Mouse (Mus musculus): ENCODE data around the gene Smyd3. TPM values are rescaled to one million over a fixed set of nuclear protein-coding genes. Genes with fewer than 3 reads are reported as not detected.

The Smyd3 gene
- polyA plus RNA-seq, 1 experiment: 16.8 TPM

DNA sequence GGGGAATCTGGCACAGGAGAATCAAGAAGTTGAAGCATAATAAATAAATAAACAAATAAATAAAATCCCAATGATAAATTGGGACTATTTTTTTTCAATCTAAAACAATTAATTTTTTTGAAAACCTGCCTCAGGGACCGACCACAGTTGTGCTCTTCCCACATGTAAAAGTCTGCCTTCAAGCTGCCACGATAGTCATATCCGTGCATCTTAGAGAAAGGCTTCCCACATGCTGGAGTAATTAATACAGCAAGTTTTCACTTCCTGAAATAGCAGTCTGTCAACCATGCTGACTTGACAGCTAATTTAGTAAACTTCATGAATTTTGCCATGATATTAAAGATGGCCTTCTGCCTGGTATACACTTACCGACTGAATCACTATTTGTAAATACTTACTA lies 119.2 kb downstream of the Smyd3 start:
- DNase-seq (ENCODE audit: extremely low spot score in 1 of 2, low spot score in 1 of 2): no peak

DNA sequence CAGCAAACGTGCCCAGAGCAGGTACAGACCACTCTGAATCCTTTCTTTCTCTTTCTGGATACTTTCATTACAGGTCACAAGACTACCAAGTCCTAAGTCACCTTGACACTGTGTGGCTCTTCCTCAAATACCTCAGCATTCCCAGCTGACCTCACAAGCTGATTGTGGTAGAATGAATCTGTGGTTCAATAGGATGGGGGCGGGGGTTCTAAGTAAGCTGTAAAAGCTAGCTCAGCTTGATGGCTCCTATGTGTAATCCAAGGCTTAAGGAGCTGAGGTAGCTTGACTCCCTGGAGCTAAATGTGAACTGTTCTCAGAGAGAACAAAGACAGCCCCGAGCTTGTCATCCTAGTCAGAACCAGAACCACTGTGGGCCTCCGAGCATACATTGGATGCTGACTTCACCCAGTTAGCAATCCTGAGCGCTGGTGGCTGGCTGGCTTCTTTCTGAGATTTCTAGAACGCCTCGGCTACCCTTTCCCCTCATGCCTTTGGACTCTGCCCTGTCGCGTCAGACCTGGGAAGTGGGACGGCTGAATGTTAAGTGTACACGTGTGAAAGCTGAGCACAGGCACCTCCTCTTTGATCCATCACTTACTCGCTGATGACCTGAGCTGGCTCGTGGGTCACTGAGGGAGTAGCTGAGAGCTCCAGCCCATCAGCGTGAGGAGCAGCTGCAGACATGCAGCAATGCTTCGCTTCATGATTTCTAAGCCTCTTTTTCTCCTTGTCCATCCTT lies 131.4 kb downstream of the Smyd3 start:
- DNase-seq (ENCODE audit: extremely low spot score in 1 of 2, low spot score in 1 of 2): no peak

- DNase-seq (ENCODE audit: extremely low spot score in 1 of 2, low spot score in 1 of 2): peak in 1 of 2 experiments; percentile 41
Measured at GRCm38 (mm10) chr1:179385691-179386090, 132.2 kb downstream of the Smyd3 start.

DNA sequence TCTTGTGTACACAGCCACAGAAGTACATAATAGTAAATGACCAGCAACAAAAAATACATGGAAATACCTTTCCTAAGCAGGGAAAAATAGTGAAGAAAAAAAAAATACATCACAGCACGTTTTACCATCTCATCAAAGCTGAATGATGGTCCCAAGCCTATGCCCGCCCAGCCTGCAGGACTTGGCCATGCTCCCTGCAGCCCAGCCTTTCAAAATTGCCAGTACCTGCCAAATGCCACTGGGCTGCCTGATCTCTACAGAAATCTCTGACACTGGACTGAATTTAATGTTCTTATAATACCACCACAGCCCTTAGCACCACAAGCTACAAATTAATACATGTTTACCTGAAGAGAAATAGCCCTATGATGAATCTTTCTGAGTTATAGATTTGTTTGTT lies 133.5 kb downstream of the Smyd3 start:
- DNase-seq (ENCODE audit: extremely low spot score in 1 of 2, low spot score in 1 of 2): no peak

DNA sequence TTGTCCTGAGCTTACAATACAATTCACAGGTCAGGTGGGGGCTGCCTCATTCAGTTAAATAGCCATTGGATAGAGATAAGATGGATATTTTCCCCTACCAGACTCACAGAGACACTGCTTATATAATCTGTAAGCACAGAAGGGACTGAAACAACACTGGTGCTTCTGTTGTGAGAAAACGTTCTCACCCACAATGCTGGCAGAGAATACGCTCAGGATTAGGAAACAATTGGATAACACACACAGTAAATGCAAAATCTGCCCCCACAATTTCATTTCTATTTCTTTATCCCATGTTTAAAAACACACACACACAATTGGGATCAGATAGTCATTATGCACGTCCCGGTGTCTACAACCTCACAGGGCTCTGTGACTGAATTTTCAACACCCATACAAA lies 139.7 kb downstream of the Smyd3 start:
- no peak for DNase-seq (ENCODE audit: extremely low spot score in 1 of 2, low spot score in 1 of 2)

DNA sequence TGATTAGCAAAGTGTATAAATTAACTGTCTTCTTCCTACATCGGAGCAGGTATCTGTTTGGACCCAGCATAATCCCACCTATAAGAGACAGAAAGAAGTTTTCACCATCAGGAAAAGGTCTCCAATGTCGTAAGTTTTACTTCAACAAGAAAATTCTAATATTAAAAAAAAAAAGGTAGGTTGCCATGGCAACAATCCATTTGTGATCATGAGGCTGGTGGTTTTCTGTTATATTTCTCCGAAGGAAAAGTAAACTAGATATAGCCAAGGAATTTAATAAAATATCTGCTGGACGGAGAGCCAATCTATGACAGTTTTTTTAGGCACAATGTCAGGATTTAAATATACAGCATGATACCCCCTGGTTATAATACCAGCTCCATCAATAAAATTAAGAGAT lies 142.9 kb downstream of the Smyd3 start:
- DNase-seq (ENCODE audit: extremely low spot score in 1 of 2, low spot score in 1 of 2): no peak

DNA sequence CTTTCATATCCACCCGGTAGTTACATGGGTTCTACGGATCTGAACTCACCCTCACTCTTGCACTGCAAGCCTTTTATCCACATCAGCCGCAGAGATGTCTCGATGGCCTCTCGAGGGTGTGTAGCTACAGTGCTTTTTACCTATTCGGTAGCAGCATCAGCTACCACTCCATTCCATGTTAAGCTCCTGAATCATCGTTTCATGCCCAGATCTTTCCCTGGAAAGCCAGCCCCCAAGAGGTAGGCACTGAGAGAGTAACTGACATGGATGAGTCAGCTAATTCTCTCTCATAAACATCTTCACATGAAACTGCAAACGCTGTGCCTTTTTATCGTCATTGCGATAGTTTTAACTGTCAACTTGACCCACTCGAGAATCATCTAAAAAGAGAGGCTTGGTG lies 143.9 kb downstream of the Smyd3 start:
- peak in 1 of 2 experiments; percentile 32 for DNase-seq (ENCODE audit: extremely low spot score in 1 of 2, low spot score in 1 of 2)

GRCm38 (mm10) chr1:179371191-179371590 lies 146.7 kb downstream of the Smyd3 start:
- peak in 1 of 2 experiments; percentile 21 for DNase-seq (ENCODE audit: extremely low spot score in 1 of 2, low spot score in 1 of 2)

DNA sequence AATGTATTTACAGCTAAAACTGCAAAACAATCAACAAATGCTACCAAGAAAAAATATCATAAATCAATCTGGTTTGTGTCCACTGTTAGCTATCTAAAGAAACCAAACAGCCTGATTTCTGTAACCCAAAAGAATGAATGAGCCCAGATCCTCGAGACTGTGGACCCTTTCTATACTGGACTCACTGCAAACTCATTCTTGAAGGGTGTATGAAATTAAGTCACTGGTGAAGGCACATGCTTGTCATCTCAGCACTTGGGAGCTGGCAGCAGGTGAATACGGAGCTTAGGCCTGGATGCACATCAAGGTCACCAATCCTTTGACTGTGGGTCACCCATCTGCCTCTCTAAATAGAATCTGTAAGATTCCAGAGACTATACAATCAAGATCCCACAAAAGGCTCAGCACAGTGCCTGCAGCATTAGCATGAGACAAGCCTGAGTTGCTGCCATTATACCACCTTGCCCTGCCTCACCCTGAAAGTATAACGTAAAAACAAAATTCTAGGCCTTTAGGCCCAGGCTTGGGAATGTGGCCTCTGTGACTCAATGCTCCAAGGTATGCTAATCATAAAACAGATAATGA lies 149.3 kb downstream of the Smyd3 start:
- no peak for DNase-seq (ENCODE audit: extremely low spot score in 1 of 2, low spot score in 1 of 2)

GRCm38 (mm10) chr1:179361481-179362466 lies 156.1 kb downstream of the Smyd3 start:
- no peak for DNase-seq (ENCODE audit: extremely low spot score in 1 of 2, low spot score in 1 of 2)

DNA sequence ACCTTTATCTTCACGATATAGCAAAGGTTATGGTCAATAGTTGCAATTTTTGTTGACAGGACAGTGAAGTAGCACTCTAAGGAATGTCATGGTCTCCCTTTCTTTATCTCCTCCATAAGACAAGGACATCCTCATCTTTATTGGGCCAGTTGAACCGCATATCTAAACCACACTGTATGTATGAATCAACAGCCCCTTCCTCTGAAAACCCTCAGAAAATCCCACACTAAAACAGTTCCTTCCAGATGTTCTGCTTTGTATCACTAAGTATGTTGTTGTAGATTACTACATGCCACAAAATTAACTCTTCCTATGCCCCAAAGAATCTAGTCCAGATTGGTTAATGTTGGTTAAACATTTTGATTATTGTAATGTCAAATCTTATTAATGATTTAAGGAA lies 160.7 kb downstream of the Smyd3 start:
- DNase-seq (ENCODE audit: extremely low spot score in 1 of 2, low spot score in 1 of 2): no peak

- no peak for DNase-seq (ENCODE audit: extremely low spot score in 1 of 2, low spot score in 1 of 2)
Measured at GRCm38 (mm10) chr1:179354250-179354649, 163.6 kb downstream of the Smyd3 start.

DNA sequence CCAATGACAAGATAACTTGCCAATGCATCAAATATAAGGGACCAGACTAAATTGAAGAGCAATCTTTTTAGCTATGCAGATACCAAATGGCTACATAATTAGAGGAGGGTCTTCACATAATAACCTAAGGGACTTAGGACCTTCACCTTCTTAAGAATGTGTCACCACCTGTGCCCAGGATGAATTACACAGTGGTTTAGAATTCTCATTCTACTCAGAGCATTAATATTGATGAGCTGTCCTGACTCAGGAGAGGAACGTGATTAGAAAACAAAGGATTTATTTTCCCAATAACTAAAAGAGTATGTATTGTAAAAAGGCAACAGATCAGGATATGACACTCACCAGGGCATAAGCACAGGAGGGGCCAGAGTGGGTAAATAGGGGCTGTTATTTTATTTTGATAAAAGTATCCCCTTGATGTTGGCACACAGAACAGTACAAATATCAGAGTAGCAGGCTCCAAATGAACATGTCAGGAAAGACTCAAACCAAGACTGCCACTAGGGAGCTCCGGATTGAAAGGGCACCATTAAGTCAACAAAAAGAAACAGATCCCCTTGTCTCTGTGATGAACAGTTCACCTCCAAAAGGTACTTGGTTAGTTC lies 172.4 kb downstream of the Smyd3 start:
- DNase-seq (ENCODE audit: extremely low spot score in 1 of 2, low spot score in 1 of 2): no peak

DNA sequence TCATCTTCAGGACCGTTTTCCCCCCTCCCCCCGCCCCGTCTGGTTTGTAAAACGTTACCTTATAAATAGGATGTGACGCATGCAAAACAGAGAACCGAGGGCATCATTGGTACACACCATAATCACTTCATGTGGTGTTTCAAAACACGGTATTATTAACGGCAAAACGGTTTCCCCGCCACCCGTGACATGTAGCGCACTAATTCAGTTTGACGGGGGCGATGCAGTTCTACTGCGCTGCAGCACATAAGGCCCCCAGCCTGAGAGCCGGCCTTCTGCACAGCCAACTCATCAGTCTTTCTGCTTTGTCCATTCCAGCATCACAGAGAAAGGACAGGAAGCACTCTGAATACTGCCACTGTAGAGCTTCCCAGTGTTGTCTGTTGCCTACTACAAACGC lies 174.4 kb downstream of the Smyd3 start:
- no peak for DNase-seq (ENCODE audit: extremely low spot score in 1 of 2, low spot score in 1 of 2)

GRCm38 (mm10) chr1:179341589-179341988 lies 176.3 kb downstream of the Smyd3 start:
- no peak for DNase-seq (ENCODE audit: extremely low spot score in 1 of 2, low spot score in 1 of 2)

GRCm38 (mm10) chr1:179339066-179339465 lies 178.8 kb downstream of the Smyd3 start:
- no peak for DNase-seq (ENCODE audit: extremely low spot score in 1 of 2, low spot score in 1 of 2)

DNA sequence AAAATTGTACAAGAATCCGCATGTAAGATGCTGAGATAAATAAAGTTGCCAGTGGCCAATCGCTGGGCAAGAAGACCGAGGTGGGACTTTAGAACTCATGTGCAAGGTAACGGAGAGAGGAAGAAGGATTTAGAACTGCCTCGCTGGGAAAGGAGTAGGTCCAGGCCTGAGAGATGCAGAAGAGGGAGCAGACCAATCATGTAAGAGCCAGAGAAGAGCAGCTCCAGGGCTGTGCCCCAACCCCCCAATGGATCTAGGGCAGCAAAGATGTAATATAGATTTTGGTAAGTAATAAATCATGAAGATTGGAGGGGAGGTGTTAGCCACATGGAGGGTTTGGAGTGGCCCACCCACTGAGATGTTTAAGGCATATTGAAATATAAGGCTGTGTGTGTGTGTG lies 180.3 kb downstream of the Smyd3 start:
- DNase-seq (ENCODE audit: extremely low spot score in 1 of 2, low spot score in 1 of 2): no peak

DNA sequence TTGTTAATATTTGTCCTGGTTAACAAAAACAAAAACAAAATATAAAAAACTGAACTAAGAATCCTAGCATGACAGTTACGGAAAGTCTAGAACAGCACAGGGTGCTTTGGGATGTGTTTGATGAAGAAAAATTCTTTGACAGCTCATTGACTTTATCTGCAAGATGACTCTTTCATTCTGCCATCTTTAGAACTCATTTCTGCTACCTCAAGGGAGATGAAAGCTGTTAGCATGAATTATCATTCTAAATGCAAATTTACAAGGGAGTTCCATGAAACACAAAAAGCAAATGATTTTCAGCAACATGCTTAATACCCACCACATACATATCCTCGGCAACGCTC lies 190.9 kb downstream of the Smyd3 start:
- DNase-seq (ENCODE audit: extremely low spot score in 1 of 2, low spot score in 1 of 2): no peak

GRCm38 (mm10) chr1:179326262-179326964 lies 191.4 kb downstream of the Smyd3 start:
- peak; percentile 14 to 38 for DNase-seq (ENCODE audit: extremely low spot score in 1 of 2, low spot score in 1 of 2)

GRCm38 (mm10) chr1:179324271-179324670 lies 193.6 kb downstream of the Smyd3 start:
- DNase-seq (ENCODE audit: extremely low spot score in 1 of 2, low spot score in 1 of 2): no peak

Measured in frontal cortex, adult 2 months (tissue).